Mouse (Mus musculus) splenic B cell, adult 2 months (primary cell): Measurements from ENCODE around the gene Unc5cl.

Experiments used
- DNase-seq: peaks from one replicate; pipeline ENCODE4 v3.0.0-alpha.2; 2011; ENCODE audit warnings: low read depth, low spot score
- H3K27me3 ChIP-seq: 2 replicates; pipeline ENCODE4 v1.6.1; 2012; ENCODE audit warnings: mild to moderate bottlenecking, low read length, moderate library complexity, mixed read lengths; ENCODE audit not compliant: control insufficient read depth, poor library complexity, insufficient read depth, severe bottlenecking
- H3K36me3 ChIP-seq: 2 replicates; pipeline ENCODE4 v1.6.1; 2012; ENCODE audit warnings: mild to moderate bottlenecking, low read length, moderate library complexity, mixed read lengths; ENCODE audit not compliant: control insufficient read depth, poor library complexity, insufficient read depth, severe bottlenecking

The Unc5cl gene

DNA sequence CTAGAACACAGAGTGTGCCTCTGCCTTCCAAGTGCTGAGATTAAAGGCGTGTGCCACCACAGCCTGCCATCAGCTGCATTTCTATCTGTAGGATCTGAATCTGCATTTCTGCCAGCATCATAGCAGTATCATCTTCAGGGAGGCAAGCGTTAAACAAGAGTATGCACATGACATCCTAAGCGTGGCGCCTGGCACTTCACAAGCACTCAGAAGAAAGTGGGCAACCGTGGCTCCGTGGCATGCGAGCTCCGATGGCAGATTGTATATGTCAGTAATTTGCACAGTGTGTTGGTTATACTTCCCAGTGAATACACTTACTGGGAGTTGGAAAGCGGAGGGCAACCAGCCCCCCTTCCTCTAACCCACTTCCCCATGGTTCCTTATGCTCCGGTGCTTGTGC is 25.3 kb downstream of the Unc5cl start:
- DNase-seq = no peak
- Histone ChIP-seq H3K36me3 (no peaks in the 10 kb centered on the region), H3K27me3 (no peaks in the 10 kb centered on the region)

DNA sequence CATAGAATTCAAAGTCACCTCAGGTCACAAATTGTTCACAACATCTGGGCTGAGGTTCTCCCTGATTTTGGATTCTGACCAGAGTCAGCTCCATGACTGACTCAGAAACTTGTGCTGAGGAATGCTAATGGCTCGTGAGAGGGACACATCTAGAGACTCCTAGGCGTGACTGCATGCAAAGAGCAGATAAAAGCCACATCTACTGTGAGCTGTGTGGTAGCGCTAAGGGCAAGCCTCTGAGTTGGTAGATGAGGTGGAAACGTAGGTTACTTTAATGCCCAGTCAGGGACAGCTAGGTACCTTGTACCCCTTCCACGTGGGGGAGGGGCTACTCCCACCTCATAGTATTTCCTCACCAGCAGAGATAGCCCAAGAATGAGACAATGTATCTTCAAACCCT is 29.1 kb downstream of the Unc5cl start:
- DNase-seq = no peak
- H3K27me3 ChIP-seq = no peaks in the 10 kb centered on the region
- no peaks in the 10 kb centered on the region for H3K36me3 ChIP-seq

DNA sequence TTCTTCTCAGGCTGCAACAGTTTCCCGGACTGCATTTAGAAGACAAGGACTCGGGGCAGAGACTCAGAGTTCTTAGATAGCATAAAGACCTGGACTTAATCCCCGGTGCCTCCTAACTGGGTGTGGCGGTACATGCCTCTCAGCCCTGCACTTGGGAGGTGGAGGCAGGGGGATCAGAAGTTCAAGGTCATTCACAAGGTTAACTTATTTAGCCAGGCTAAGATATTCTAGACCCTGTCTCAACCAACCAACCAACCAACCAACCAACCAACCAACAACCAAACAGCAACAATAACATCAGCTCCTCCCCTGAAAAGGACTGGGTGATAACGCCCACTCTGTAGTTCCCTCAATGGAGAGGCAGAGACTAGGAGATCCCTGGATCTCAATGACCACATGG is 29.5 kb downstream of the Unc5cl start:
- no peak for DNase-seq
- no peaks in the 10 kb centered on the region for H3K27me3 ChIP-seq
- H3K36me3 ChIP-seq = no peaks in the 10 kb centered on the region

DNA sequence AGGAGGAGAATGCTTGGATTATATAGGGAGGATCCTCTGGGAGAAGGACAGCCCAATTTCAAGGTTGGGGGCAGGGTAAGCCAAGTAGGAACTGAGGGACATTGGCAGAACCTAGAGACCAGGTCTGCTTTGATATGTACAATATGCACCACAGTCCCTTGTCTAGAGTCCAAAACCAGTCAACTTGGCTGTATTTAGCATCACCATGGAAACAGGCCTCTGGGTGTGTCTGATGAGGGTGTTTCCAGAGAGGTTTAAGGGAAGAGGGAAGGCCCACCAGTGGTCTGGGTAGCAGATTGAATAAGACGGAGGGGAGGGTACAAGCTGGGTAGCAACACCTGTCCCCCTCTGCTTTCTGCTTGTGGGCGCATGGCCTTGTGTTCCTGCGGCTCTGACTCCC is 34.8 kb downstream of the Unc5cl start:
- no peak for DNase-seq
- Histone ChIP-seq H3K36me3 (no peaks in the 10 kb centered on the region), H3K27me3 (no peaks in the 10 kb centered on the region)

DNA sequence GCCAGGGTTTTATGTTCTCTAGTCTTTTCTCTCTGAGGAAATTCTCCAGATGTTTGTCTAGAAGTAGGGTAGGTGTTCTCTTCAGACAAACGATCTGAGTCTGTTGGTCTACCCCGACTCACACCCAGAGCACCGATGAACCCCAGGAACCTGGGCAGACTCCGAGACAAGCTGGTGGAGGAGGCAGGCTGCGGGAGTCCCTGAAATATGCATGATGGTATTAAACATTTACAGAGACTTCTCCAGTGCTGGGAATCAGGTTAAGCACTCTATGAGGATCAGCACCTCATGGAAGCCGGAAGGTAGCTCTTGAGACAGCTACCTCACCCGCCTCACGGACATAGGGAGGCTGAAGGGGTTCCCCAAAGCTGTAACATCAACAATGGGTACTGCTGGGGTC is 37.9 kb downstream of the Unc5cl start:
- DNase-seq = no peak
- no peaks in the 10 kb centered on the region for H3K36me3 ChIP-seq
- no peaks in the 10 kb centered on the region for H3K27me3 ChIP-seq

DNA sequence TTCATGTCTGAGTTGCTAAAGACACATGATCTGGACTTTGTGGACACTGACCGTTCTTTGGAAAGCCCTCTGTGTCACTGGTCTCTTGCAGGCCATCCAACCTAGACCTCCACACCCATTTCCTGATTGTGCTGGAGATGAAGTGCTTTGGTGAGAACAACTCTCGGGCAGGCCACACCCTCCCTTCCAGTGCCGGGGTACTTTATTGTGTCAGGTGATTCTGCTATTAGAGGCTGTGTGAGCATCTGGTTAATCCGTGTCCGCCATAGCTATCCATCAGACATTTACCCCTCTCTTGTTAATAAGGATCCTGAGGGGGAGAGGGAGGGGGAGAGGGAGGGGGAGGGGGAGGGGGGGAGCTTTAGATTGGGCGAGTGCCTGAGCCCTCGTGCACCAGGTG is 38.9 kb downstream of the Unc5cl start:
- no peaks in the 10 kb centered on the region for H3K27me3 ChIP-seq
- no peak for DNase-seq
- no peaks in the 10 kb centered on the region for H3K36me3 ChIP-seq

DNA sequence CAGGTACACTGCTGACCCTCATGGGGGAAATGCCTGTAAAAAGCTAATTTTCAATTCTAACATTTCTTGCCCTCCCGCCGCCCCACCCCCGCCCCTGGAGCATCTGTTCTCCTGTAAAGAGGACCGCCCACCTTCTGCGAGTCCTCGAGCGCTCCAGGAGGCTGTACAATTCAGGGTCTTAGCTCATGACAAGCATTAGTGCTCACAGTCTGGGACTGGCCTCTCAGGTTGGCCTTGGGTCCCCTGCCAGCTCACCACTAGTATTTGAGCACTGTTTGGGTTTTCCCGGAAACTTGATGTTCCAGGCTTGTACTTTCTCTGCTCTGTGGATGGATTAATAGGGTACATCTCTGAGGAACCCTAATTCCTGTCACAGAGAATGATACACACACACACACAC is 39.3 kb downstream of the Unc5cl start:
- Histone ChIP-seq H3K36me3 (no peaks in the 10 kb centered on the region), H3K27me3 (no peaks in the 10 kb centered on the region)
- DNase-seq = no peak

DNA sequence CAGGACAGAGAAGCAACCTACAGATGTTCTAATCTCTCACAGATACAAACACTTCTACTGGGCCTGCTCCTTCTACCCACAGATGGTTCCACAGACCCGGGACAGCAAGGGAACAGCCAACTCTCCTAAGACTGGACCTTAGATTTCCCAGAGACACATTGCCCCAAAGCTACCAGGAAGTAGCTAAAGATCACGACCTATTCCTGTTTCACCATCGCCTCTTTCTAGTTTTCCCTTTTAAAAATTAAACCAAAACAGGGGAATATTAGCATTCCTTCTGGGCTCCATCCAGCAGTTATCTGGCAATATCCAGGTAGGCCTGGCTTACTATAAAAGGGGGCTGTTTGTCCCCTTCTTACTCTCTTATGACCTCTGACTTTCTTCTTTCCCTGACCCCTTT is 43.3 kb downstream of the Unc5cl start:
- Histone ChIP-seq H3K27me3 (no peaks in the 10 kb centered on the region), H3K36me3 (no peaks in the 10 kb centered on the region)
- no peak for DNase-seq

DNA sequence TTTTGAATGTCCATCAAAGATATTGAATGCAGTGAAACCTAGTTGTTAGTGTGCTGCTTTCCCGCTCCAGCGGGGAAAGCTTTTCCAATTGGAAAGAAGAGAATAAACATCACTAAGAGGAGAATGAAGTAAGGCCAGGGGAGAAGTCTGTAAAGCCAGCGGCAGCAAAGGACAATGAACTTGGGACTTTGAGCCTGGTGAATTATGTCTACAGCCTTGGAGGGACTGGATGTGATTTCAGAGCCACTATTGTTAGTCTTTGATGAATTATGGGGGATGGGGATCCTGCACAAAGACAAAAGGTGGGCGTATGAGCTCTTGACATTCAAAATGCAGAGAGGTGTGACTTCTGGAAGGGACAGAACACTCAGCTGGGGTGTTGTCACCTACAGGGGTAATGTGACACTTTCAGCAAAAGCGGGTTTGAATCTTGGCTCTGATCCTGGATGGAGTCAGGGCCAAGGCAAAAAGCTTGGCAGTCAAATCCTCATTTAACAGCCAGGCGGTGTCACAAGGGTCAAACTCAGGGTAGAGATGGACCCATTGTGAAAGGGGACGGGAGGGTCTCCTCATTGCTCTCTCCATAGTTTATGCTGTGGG is 46.2 kb downstream of the Unc5cl start:
- no peak for DNase-seq
- Histone ChIP-seq H3K36me3 (no peaks in the 10 kb centered on the region), H3K27me3 (no peaks in the 10 kb centered on the region; the same call in 1 of the 2 replicates)

DNA sequence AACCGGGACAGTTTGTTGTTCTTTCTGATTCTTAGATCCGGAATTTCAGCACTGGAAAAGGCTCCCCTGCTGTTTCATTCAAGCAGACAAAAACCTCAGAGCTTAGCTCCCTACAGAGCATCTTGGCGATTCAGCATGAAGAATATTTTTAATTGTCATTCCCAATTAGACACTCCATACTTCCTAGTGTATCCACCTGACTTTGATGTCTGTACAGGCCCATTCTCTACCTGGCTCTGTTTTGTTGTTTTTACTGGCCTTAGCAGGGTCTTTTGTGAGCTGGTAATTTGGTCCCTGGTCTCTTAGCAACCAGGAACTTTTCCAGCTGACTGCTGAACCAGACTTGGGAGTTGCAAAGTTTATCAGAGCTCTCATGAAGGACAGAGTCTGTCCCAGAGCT is 50.3 kb downstream of the Unc5cl start:
- Histone ChIP-seq H3K27me3 (no peaks in the 10 kb centered on the region; the same call in 1 of the 2 replicates), H3K36me3 (no peaks in the 10 kb centered on the region)
- no peak for DNase-seq

DNA sequence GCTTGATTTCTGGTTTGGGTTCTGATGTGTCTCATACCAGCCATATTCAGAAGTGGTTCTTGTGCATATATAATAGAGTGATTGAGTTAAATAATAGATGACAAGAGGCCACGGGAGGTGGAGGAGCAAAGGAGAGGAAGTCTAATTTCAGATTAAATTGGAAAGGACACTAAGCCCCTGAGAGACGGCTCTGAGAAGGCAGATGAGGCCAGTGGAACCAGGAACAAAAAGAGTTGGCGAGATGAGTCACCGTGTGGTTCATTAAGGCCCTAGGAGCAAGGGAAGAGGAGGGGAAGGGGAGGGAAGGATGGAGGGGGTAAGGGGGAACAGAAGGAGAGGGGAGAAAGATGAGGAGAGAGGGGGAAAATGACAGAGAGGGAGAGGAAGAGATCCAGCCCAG is 52.3 kb downstream of the Unc5cl start:
- Histone ChIP-seq H3K36me3 (no peaks in the 10 kb centered on the region), H3K27me3 (no peaks in the 10 kb centered on the region; the same call in 1 of the 2 replicates)
- DNase-seq = no peak

DNA sequence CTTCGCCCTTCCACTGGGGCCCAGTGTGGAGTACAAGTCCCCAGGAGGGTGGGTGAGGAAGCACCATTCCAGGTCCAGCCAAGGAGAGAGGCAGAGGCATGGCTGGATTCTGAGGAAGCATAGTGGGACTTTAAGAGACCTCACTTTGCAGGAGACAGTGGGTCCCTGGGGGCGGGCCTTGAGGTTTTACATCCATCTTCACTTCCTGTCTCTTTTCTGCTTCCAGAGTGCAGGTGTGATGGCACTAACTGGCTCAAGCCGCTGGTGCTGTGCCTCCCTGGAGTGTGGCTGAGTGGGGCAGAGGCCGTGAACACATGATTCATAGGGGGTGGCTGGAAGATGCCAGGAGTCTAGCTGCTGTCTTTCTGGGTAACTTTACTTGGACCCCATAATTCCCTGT is 54.9 kb downstream of the Unc5cl start:
- Histone ChIP-seq H3K27me3 (no peaks in the 10 kb centered on the region), H3K36me3 (no peaks in the 10 kb centered on the region)
- DNase-seq = no peak

DNA sequence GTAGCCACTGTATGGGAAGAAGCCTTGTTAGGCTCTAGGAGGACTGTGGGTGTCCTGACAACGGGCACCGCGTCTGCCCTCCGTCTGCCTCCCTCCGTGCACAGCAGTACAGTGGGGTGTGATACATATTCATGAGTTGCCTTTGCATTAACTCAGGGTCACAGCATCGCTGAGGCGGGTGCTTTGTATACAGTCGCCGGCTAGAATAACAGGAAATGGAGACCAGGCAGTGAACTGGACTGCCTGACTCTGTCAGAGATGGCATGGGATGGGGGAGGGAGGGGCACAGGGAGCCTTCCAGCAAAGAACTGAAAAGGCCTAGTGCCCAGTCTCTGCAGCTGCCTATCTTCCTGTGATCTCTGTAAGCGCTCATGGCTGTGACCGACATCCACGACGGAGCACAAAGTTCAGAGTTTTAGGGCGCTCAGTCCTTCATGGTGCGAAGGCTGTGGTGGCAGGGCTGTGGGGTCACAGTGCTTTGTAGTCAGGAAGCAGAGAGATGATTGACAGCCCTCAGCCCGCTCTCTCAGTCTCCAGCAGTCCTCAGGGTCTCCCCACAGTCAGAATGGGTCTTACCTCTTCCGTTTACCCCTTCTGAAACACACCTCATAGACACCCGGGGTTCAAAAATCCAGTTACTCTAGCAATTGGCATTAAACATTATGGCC is 58.0 kb downstream of the Unc5cl start:
- no peaks in the 10 kb centered on the region for H3K27me3 ChIP-seq
- H3K36me3 ChIP-seq = no peaks in the 10 kb centered on the region
- no peak for DNase-seq

DNA sequence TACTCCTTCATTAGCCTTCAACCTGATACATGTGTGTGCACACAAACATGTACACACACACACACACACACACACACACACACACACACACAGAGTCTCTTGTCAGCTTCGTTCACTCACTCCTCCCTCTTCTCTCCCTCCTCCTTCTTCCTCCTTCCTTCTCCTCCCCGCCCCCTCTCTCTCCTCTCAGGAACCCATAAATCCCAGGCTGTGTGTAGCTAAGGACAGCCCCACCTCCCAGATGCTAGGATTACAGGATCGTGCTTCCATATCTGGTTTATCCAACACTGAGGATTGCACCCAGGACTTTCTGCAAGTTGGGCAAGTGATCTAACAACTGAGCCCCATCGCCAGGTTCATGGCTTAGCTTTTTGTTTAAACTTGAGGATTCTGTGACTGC is 59.9 kb downstream of the Unc5cl start:
- no peaks in the 10 kb centered on the region for H3K27me3 ChIP-seq
- no peaks in the 10 kb centered on the region for H3K36me3 ChIP-seq
- no peak for DNase-seq

DNA sequence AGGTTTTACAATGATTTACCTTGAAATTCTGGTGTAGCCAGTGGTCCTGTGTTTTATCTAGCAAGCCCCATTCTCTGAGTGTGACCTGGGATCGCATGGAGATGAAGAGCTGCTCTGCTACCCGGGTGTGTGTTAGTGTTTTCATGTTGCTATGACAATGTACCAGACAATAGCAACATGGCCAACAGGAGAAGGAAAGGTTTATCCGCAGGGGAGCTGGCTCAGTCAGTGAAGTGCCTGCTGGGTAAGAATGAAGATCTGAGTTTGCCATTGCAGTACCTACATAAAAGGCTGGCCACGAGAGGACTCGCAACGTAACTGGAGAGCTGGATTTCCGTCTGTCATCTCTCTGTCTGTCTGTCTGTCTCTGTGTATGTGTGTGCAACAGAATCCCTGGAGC is 64.3 kb downstream of the Unc5cl start:
- Histone ChIP-seq H3K36me3 (no peaks in the 10 kb centered on the region), H3K27me3 (no peaks in the 10 kb centered on the region)
- DNase-seq = no peak

DNA sequence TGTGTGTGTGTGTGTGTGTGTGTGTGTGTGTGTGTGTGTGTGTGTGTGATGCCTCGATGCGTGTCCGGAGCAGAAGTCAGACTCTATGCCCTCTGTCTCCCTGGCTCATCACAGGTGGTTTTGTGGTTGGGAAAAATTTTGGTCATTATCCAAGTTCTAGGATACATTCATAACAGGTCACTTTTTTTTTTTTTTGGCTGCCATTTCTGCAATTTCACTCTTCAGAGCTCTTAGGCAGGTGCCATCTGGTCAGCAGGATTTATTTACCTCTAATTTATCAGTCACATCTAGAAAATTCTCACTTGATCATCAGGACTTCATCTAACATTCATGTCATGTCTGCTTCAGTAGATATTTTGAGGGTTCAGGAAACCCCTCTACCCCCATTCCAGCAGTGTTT is 65.7 kb downstream of the Unc5cl start:
- Histone ChIP-seq H3K36me3 (no peaks in the 10 kb centered on the region), H3K27me3 (no peaks in the 10 kb centered on the region)
- no peak for DNase-seq
